Comparison of ENCODE assay signal across 16 mouse cellular contexts in genomic region chr4:82369011-82369776, GRCm38 (mm10).
"Had no signal": no experiment of that assay in that cellular context is flagged by ENCODE, and none has a peak within 500 bp of the region (broad histone marks: within the 10 kb centered on the region; RNA-seq: fewer than 3 reads in every experiment).

No protein-coding gene starts in this region.

- H3K27ac ChIP-seq: kidney, postnatal 0 days; limb, embryonic 13.5 days; liver, embryonic 13.5 days; midbrain, embryonic 12.5 days had no signal

- DNase-seq: kidney, adult 2 months; kidney, postnatal 25 days; layer of hippocampus, adult 9-11 months; layer of hippocampus, postnatal 36 days; left cerebral cortex, postnatal 4 days; liver, embryonic 13.5 days; lung, adult 2 months; lung, postnatal 14 days; lung, postnatal 4 days; thymus, adult 18-20 months; thymus, postnatal 36 days had no signal

- H3K4me3 ChIP-seq: layer of hippocampus, adult 2 months; limb, embryonic 13.5 days; liver, embryonic 13.5 days; midbrain, embryonic 12.5 days had no signal

- H3K27me3 ChIP-seq: limb, embryonic 13.5 days; liver, embryonic 13.5 days; midbrain, embryonic 12.5 days had no signal

- H3K36me3 ChIP-seq: liver, embryonic 13.5 days had no signal

- ATAC-seq: midbrain, embryonic 16.5 days had no signal

- H3K4me1 ChIP-seq: liver, embryonic 13.5 days; midbrain, embryonic 12.5 days had no signal

- H3K9me3 ChIP-seq: limb, embryonic 13.5 days; liver, embryonic 13.5 days; midbrain, embryonic 12.5 days had no signal
